Mouse (Mus musculus): ENCODE measurements around the gene Crhr2. TPM values are rescaled to one million over a fixed set of nuclear protein-coding genes. Genes with fewer than 3 reads are reported as not detected.

Gene Crhr2
- polyA plus RNA-seq (2015; fragmentation: Illumina TruSeq; extraction: RNeasy Lipid Tissue Mini Kit (QIAGEN cat#74804); ENCODE audit: insufficient read depth, low read depth, low replicate concordance): 0.78 TPM

DNA sequence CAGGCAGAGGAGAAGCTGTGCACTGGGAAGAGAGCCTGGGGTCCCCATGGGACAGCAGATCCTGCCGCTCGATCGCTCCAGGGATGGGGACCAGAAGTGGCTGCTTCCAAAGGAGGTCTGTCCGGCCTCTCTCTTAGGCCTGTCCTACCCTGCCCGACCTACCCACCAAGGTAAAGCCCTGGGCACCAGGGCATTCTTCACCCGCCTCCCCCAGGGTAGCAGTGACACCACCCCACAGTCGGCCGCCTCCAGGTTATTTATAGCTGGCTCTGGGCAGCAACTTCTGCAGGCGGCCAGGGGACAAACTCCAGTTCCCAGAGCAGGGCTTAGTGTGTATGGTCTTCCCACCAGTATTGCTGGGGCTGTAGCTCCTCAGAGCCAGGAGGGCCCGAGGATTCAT lies at the start of gene Crhr2:
Gene Crhr2, minus strand, starts transcription at position 223 of the 400 bp plus-strand sequence.

DNA sequence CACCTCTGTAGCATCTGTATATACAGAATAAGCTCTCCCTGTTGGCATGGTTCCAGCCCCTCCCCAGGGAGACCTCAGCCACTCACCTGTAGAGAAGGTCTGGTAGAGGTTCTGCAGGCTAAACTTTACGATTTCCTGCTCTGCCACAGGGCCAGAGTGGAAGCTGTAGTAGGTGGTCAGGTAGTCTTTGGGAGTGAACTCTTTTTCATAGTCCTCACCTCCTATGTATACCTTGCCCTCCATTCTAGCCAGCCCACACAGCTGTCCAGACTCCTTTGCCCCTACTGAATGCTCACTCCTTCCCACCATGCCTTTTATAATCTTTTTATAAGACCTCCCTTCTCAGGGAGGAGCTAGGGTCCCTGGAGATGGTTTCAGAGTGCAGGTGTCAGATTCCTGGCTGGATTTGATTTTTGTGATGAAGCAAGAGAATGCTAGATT lies 41.9 kb upstream of the Crhr2 start, which contains the start of gene Inmt:
Gene Inmt, minus strand, starts transcription at position 303 of the 441 bp plus-strand sequence.

Other genes starting within 250 kb of the Crhr2 start
- gene Nod1, start 160.4 kb downstream of the Crhr2 start, polyA plus RNA-seq (2015; fragmentation: Illumina TruSeq; extraction: RNeasy Lipid Tissue Mini Kit (QIAGEN cat#74804); ENCODE audit: insufficient read depth, low read depth, low replicate concordance): 8.8 TPM
- gene Ggct, start 140.1 kb downstream of the Crhr2 start, polyA plus RNA-seq (2015; fragmentation: Illumina TruSeq; extraction: RNeasy Lipid Tissue Mini Kit (QIAGEN cat#74804); ENCODE audit: insufficient read depth, low read depth, low replicate concordance): 7.3 TPM
- gene Gars, start 95.0 kb downstream of the Crhr2 start, polyA plus RNA-seq (2015; fragmentation: Illumina TruSeq; extraction: RNeasy Lipid Tissue Mini Kit (QIAGEN cat#74804); ENCODE audit: insufficient read depth, low read depth, low replicate concordance): 20.9 TPM
- 25.2 TPM for gene Inmt, start 42.0 kb upstream of the Crhr2 start, polyA plus RNA-seq (2015; fragmentation: Illumina TruSeq; extraction: RNeasy Lipid Tissue Mini Kit (QIAGEN cat#74804); ENCODE audit: insufficient read depth, low read depth, low replicate concordance)
- 1.6 TPM for gene Mindy4, start 70.4 kb upstream of the Crhr2 start, polyA plus RNA-seq (2015; fragmentation: Illumina TruSeq; extraction: RNeasy Lipid Tissue Mini Kit (QIAGEN cat#74804); ENCODE audit: insufficient read depth, low read depth, low replicate concordance)
- gene Aqp1, start 203.4 kb upstream of the Crhr2 start, polyA plus RNA-seq (2015; fragmentation: Illumina TruSeq; extraction: RNeasy Lipid Tissue Mini Kit (QIAGEN cat#74804); ENCODE audit: insufficient read depth, low read depth, low replicate concordance): 90.3 TPM
- gene Ghrhr, start 243.3 kb upstream of the Crhr2 start, polyA plus RNA-seq (2015; fragmentation: Illumina TruSeq; extraction: RNeasy Lipid Tissue Mini Kit (QIAGEN cat#74804); ENCODE audit: insufficient read depth, low read depth, low replicate concordance): not detected

Data from pancreas, adult 10 weeks (tissue).